Mouse (Mus musculus) bone marrow, adult 2 months (tissue): ENCODE data around the gene Serpina5. TPM values are rescaled to one million over a fixed set of nuclear protein-coding genes. Genes with fewer than 3 reads are reported as not detected.

Source experiments
- H3K27ac ChIP-seq: fragments of 200-500 bp; 2 replicates; pipeline ENCODE4 v1.5.1; 2012; ENCODE audit warnings: low read depth, mild to moderate bottlenecking, control low read depth, inconsistent platforms, low read length; ENCODE audit not compliant: control insufficient read depth, poor library complexity, insufficient read depth
- H3K4me1 ChIP-seq: fragments of 200-500 bp; 2 replicates; pipeline ENCODE4 v1.6.1; 2011; ENCODE audit warnings: low read length; ENCODE audit not compliant: control insufficient read depth, insufficient read depth
- H3K4me3 ChIP-seq: fragments of 200-500 bp; replicated peaks from 2 replicates; pipeline ENCODE3; 2011; ENCODE audit warnings: mild to moderate bottlenecking, low read depth, low read length, control low read depth; ENCODE audit not compliant: control insufficient read depth
- CTCF ChIP-seq: fragments of 200-500 bp; IDR thresholded peaks from 2 replicates; pipeline ENCODE4 v1.5.1; 2011; ENCODE audit warnings: low read length, control low read depth; ENCODE audit not compliant: control insufficient read depth, insufficient read depth
- POLR2A ChIP-seq: fragments of 200-500 bp; IDR thresholded peaks from 2 replicates; pipeline ENCODE4 v1.6.1; 2011; ENCODE audit warnings: low read depth, mild to moderate bottlenecking, control low read depth, low read length, borderline replicate concordance; ENCODE audit not compliant: control insufficient read depth
- WGBS: fragments of 180-500 bp; shearing (Covaris S2); methylation state at CpG from one replicate; pipeline ENCODE4 v1.1.7; 2018; 5-methylcytosine and 5-hydroxymethylcytosine counted together
- polyA plus RNA-seq: library from polyadenylated mRNA; stranded (reverse); fragments of >200 nt; gene quantifications from 2 replicates; pipeline ENCODE4 v1.2.4, GENCODE M21; 2011; ENCODE audit warnings: low replicate concordance; ENCODE audit not compliant: missing spikeins, insufficient read depth, insufficient read length

Serpina5 gene
- not detected in 2 replicates for polyA plus RNA-seq

GRCm38 (mm10) chr12:104100768-104101167 is at the start of gene Serpina5:
TSS of gene Serpina5 (plus strand) at chr12:104101113.
- Histone ChIP-seq H3K27ac (no peak within 1 kb of the TSS), H3K4me3 (no peak within 1 kb of the TSS), H3K4me1 (no peaks in the 10 kb centered on the region)
- 79% methylated on average over 6 of the region's 6 CpGs for WGBS
- TF ChIP-seq POLR2A (no peak), CTCF (no peak)

GRCm38 (mm10) chr12:104053995-104054394 is 46.9 kb upstream of the Serpina5 start:
- no peak for TF ChIP-seq CTCF
- TF ChIP-seq POLR2A = no peak
- H3K4me3 ChIP-seq = no peak overlapping the region
- H3K27ac ChIP-seq = no peak overlapping the region
- no peaks in the 10 kb centered on the region for H3K4me1 ChIP-seq
- 68% methylated on average over 1 of the region's 1 CpGs for WGBS

- WGBS = 70% methylated on average over 8 of the region's 8 CpGs
- TF ChIP-seq POLR2A (no peak), CTCF (no peak)
Observed at GRCm38 (mm10) chr12:104055755-104056154, 45.2 kb upstream of the Serpina5 start.

GRCm38 (mm10) chr12:104057050-104057449 is 43.9 kb upstream of the Serpina5 start:
- TF ChIP-seq POLR2A (no peak), CTCF (no peak)
- WGBS = 8% methylated on average over 4 of the region's 4 CpGs
- Histone ChIP-seq H3K27ac (no peak overlapping the region), H3K4me3 (no peak overlapping the region), H3K4me1 (no peaks in the 10 kb centered on the region)

More at GRCm38 (mm10) chr12:104055755-104056154, 45.2 kb upstream of the Serpina5 start:
- Histone ChIP-seq H3K4me1 (no peaks in the 10 kb centered on the region), H3K27ac (no peak overlapping the region), H3K4me3 (no peak overlapping the region)

- H3K4me1 ChIP-seq = no peaks in the 10 kb centered on the region
- WGBS = 84% methylated on average over 7 of the region's 7 CpGs
- no peak for TF ChIP-seq CTCF
- no peak for TF ChIP-seq POLR2A
- H3K4me3 ChIP-seq = no peak overlapping the region
- peak overlapping the region; percentile 17; the same call in 1 of the 2 replicates for H3K27ac ChIP-seq
Observed at GRCm38 (mm10) chr12:104057531-104057930, 43.4 kb upstream of the Serpina5 start.

- no peak overlapping the region for H3K4me3 ChIP-seq
- H3K27ac ChIP-seq = no peak overlapping the region
- H3K4me1 ChIP-seq = no peaks in the 10 kb centered on the region
- TF ChIP-seq POLR2A (no peak), CTCF (no peak)
- WGBS = 65% methylated on average over 6 of the region's 6 CpGs
Observed at GRCm38 (mm10) chr12:104060126-104060525, 40.8 kb upstream of the Serpina5 start.

GRCm38 (mm10) chr12:104061862-104062261 is 39.1 kb upstream of the Serpina5 start:
- TF ChIP-seq POLR2A (no peak), CTCF (no peak)
- Histone ChIP-seq H3K4me1 (no peaks in the 10 kb centered on the region), H3K4me3 (no peak overlapping the region), H3K27ac (no peak overlapping the region)
- WGBS = 7% methylated on average over 2 of the region's 2 CpGs

GRCm38 (mm10) chr12:104064532-104064931 is 36.4 kb upstream of the Serpina5 start:
- H3K4me1 ChIP-seq = no peaks in the 10 kb centered on the region
- TF ChIP-seq POLR2A (no peak), CTCF (no peak)
- 53% methylated on average over 4 of the region's 4 CpGs for WGBS
- H3K4me3 ChIP-seq = no peak overlapping the region
- no peak overlapping the region for H3K27ac ChIP-seq

- no peak for TF ChIP-seq CTCF
- TF ChIP-seq POLR2A = no peak
- H3K4me1 ChIP-seq = no peaks in the 10 kb centered on the region
- no peak overlapping the region for H3K27ac ChIP-seq
- H3K4me3 ChIP-seq = no peak overlapping the region
- WGBS = 70% methylated on average over 4 of the region's 4 CpGs
Observed at GRCm38 (mm10) chr12:104064996-104065395, 35.9 kb upstream of the Serpina5 start.
